Mouse (Mus musculus) heart, embryonic 14.5 days (tissue): Measurements from ENCODE around the gene Birc3. TPM values are rescaled to one million over a fixed set of nuclear protein-coding genes. Genes with fewer than 3 reads are reported as not detected.
"Not testable (repeated sequence)": the region's sequence is repeated elsewhere in the genome, so short reads cannot be mapped to it uniquely, and the experiment has no call there.

Source experiments
- ATAC-seq: fragments of 200-750 bp; cut with Nextera tagmentation; 2 replicates; pipeline ENCODE4 v1.8.0; 2017; ENCODE audit warnings: low read depth, moderate TSS enrichment; ENCODE audit not compliant: insufficient number of reproducible peaks, insufficient read depth, low FRiP score
- H3K27ac ChIP-seq, 2 experiments: fragments of 200-500 bp in 1 of 2; fragments of 300-500 bp in 1 of 2; sonication (generic) in 1 of 2; replicated peaks in 1 of 2; 2 replicates each; pipeline ENCODE4 v1.5.1; 2012 to 2014; ENCODE audit warnings: low read depth in 2 of 2, low read length in 2 of 2, control low read depth in 1 of 2, mild to moderate bottlenecking in 1 of 2, mixed read lengths in 1 of 2; ENCODE audit not compliant: control insufficient read depth in 1 of 2, insufficient read depth in 1 of 2
- H3K27me3 ChIP-seq: fragments of 300-500 bp; sonication (generic); 2 replicates; pipeline ENCODE4 v1.6.1; 2014; ENCODE audit warnings: mild to moderate bottlenecking, low read length, control low read depth; ENCODE audit not compliant: control insufficient read depth, insufficient read depth
- H3K36me3 ChIP-seq: fragments of 300-500 bp; sonication (generic); 2 replicates; pipeline ENCODE4 v1.6.1; 2014; ENCODE audit warnings: mild to moderate bottlenecking, control low read depth, low read length, mixed read lengths; ENCODE audit not compliant: control insufficient read depth, insufficient read depth
- H3K4me1 ChIP-seq, 2 experiments: fragments of 200-500 bp in 1 of 2; fragments of 300-500 bp in 1 of 2; sonication (generic) in 1 of 2; 2 replicates each; pipeline ENCODE4 v1.6.1; 2012 to 2014; ENCODE audit warnings: low read length in 2 of 2, control low read depth in 1 of 2, mixed read lengths in 1 of 2; ENCODE audit not compliant: control insufficient read depth in 2 of 2, insufficient read depth in 2 of 2
- H3K4me2 ChIP-seq: fragments of 300-500 bp; sonication (generic); 2 replicates; pipeline ENCODE4 v1.6.1; 2014; ENCODE audit warnings: mild to moderate bottlenecking, low read length
- H3K4me3 ChIP-seq, 2 experiments: fragments of 200-500 bp in 1 of 2; fragments of 300-500 bp in 1 of 2; sonication (generic) in 1 of 2; 2 replicates each; pipeline ENCODE4 v1.5.1; 2012 to 2014; ENCODE audit warnings: low read length in 2 of 2, mild to moderate bottlenecking in 2 of 2, control low read depth in 1 of 2, low read depth in 1 of 2, moderate library complexity in 1 of 2; ENCODE audit not compliant: control insufficient read depth in 1 of 2, insufficient read depth in 1 of 2
- H3K9ac ChIP-seq: fragments of 300-500 bp; sonication (generic); 2 replicates; pipeline ENCODE4 v1.6.1; 2014; ENCODE audit warnings: mild to moderate bottlenecking, low read length
- H3K9me3 ChIP-seq: fragments of 300-500 bp; sonication (generic); 2 replicates; pipeline ENCODE4 v1.6.1; 2016; ENCODE audit warnings: low read length, control low read depth; ENCODE audit not compliant: control insufficient read depth
- WGBS: fragments of 180-500 bp; shearing (Covaris S2); extraction: QIAGEN DNeasy Blood & Tissue Kit; methylation state at CpG from one replicate; pipeline ENCODE4 v1.1.7; 2014; 5-methylcytosine and 5-hydroxymethylcytosine counted together
- polyA plus RNA-seq: library from polyadenylated mRNA; unstranded; fragments of >200 nt; fragmentation: Nextera tagmentation; extraction: Ambion mirVana; gene quantifications from 2 replicates; pipeline ENCODE4 v1.2.1, GENCODE M21; 2014

The Birc3 gene
- polyA plus RNA-seq, 1 experiment from 2014 or later = 4.3 TPM

DNA sequence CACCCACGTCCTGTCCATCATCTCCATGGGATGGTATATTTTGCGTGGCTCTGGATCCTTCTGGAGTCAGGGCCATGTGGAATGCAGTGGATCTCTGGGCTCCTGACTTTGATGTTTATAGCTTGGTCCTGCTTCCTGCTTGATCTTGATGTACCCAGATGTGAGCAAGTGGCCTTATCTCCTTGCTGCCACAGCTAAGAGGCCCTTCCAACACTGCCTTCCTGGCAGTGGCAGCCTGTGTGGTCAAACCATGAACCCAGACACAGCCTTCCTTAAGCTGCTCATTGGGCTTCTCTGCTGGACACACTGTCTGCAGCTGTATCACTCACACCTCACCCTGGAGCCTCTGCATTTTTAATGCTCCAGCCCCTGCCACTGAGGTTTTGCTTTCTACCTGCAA, 30.3 kb upstream of the Birc3 start:
- Histone ChIP-seq H3K4me3 (no peak overlapping the region), H3K9ac (no peak overlapping the region), H3K27ac (no peak overlapping the region), H3K4me2 (no peak overlapping the region), H3K4me1 (peaks cover 0 to 3% of the 10 kb centered on the region in 2 experiments; a peak in 2 of 4 replicates), H3K27me3 (no peaks in the 10 kb centered on the region), H3K36me3 (no peaks in the 10 kb centered on the region), H3K9me3 (no peaks in the 10 kb centered on the region)
- 75% methylated on average over 2 of the region's 2 CpGs for WGBS
- ATAC-seq = no peak

DNA sequence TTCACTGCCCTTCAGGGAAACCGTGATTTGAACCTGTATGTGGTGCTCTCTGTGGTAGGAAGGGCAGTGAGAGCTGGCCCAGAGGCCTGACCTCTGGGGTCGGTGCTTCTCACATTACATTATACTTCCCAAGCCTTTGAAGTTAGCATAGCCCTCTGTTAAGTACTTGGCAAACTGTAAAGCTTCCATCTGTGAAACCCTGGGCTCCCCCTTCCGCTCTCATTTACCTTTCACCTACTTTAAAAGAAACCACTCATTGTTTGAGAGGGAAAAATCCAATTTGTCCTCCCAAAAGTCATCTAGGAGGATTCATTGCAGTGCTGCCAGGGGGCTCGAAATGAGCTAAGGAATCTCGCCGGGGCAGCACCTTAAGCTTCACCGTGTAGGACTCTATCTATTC, 29.3 kb upstream of the Birc3 start:
- H3K27me3 ChIP-seq = no peaks in the 10 kb centered on the region
- ATAC-seq = no peak
- no peak overlapping the region for H3K4me3 ChIP-seq
- H3K9ac ChIP-seq = no peak overlapping the region
- no peak overlapping the region for H3K27ac ChIP-seq
- WGBS = 51% methylated on average over 7 of the region's 7 CpGs
- peaks cover 0 to 3% of the 10 kb centered on the region in 2 experiments; a peak in 2 of 4 replicates for H3K4me1 ChIP-seq
- no peak overlapping the region for H3K4me2 ChIP-seq
- H3K9me3 ChIP-seq = no peaks in the 10 kb centered on the region
- no peaks in the 10 kb centered on the region for H3K36me3 ChIP-seq

DNA sequence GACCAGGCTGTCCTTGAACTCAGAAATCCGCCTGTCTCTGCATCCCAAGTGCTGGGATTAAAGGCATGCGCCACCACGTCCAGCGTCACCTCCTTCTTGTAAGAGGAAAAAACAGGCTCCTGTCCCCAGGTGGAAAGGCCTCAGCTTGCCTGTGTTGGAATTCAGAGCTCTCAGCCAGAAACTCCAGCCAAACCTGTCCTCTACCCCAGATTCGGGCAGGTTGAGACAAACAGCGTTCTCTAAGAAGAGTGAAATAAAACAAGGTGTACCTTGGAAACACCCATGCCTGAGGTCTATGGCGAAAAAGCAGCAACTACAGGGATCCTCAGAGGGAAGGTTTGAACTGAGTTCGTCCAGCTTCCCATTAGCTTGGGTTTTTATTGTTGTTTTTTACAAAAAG, 28.0 kb upstream of the Birc3 start:
- Histone ChIP-seq H3K4me1 (peaks cover 0 to 3% of the 10 kb centered on the region in 2 experiments; a peak in 2 of 4 replicates), H3K9ac (no peak overlapping the region)
- WGBS = 82% methylated on average over 8 of the region's 8 CpGs

DNA sequence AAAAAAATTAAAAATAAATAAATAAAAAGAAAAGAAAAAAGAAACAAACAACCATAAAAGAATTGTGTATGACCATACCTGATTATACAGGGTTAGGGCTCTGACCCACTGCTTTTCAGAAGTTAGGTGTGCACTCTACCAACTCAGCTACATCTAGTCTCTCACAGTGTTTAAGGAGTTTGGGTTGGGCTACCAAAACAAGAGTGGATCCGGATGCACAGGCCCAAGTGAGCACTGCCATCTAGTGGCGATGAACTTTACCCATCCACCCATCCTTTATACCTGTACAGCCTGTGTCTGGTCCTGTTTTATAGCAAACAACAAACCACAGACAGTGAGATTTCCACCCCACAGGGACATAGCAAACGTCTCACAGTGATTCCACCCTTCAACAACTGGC, 24.5 kb upstream of the Birc3 start:
- 0 out of 2 replicates have a peak, but pooled peaks cover 3% of the 10 kb centered on the region for H3K9me3 ChIP-seq
- ATAC-seq = no peak
- no peaks in the 10 kb centered on the region for H3K27me3 ChIP-seq
- H3K4me1 ChIP-seq = no peaks in the 10 kb centered on the region
- no peaks in the 10 kb centered on the region for H3K36me3 ChIP-seq
- H3K9ac ChIP-seq = no peak overlapping the region
- H3K4me3 ChIP-seq = no peak overlapping the region
- no peak overlapping the region for H3K4me2 ChIP-seq
- WGBS = 4% methylated on average over 3 of the region's 3 CpGs
- no peak overlapping the region for H3K27ac ChIP-seq

More for the DNA sequence above, 28.0 kb upstream of the Birc3 start:
- H3K9me3 ChIP-seq = no peaks in the 10 kb centered on the region
- H3K27ac ChIP-seq = no peak overlapping the region
- H3K4me3 ChIP-seq = no peak overlapping the region
- no peaks in the 10 kb centered on the region for H3K36me3 ChIP-seq
- no peaks in the 10 kb centered on the region for H3K27me3 ChIP-seq
- no peak overlapping the region for H3K4me2 ChIP-seq
- ATAC-seq = no peak

DNA sequence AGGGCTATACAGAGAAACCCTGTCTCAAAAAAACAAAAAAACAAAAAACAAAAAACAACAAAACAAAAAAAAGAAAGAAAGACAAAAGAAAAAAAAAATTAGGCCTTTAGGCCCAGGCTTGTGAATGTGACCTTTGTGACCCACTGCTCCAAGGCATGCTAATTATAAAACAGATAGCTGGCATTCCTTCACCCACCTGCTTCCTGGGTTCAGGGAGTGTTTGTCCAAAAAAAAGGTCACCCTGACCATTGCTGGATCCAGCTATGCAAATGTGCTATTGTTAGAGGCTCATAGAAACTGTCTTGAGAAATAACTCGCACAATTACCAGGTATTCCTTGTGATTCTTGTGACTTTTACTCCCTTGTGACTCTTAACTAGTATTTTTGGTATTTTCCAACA, 18.8 kb upstream of the Birc3 start:
- not testable (repeated sequence) for H3K27ac ChIP-seq, H3K4me1 ChIP-seq, H3K36me3 ChIP-seq, H3K4me2 ChIP-seq, ATAC-seq, H3K27me3 ChIP-seq, H3K9ac ChIP-seq, H3K4me3 ChIP-seq, H3K9me3 ChIP-seq
- 93% methylated on average over 1 of the region's 1 CpGs for WGBS

DNA sequence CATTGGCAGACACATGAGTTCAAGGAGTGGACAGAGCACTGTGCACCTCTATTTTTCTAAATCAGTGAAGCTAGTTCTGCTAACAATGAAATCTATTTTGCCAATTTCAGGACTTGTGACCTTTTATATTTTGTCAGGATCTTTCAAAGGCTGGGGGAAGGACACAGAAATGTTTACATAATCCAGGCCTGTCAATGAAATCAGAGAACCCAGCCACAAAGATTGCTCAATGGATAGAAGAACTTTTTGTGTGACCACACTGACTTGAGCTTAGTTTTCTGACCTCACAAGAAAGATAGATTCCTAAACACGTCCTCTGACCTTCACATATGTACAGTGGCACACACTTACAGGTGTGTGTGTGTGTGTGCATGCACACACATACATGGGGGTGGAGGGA, 18.2 kb upstream of the Birc3 start:
- WGBS = 63% methylated on average over 1 of the region's 1 CpGs
- ATAC-seq = no peak

DNA sequence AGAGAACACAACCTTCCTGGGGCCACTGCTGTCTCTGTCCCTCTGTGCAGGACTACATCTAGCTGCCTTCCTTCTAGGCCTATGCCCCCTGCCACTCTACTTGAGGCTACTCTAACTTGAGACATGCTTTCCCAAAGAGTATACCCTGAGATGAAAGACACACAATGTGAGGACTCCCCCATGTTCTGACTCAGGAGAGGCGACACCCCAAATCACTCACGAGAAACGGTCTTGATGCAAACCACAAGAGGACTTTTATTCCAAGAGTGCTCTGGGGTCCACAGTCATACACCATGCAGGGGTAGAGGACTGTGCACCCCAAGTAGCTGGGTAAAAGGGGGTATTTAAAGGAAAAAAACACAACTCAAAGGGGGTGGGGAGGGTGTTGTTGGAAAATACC, 11.4 kb upstream of the Birc3 start:
- Histone ChIP-seq H3K4me2 (no peak overlapping the region), H3K27me3 (no peaks in the 10 kb centered on the region), H3K9ac (no peak overlapping the region), H3K4me1 (no peaks in the 10 kb centered on the region), H3K9me3 (peaks cover 10% of the 10 kb centered on the region), H3K36me3 (no peaks in the 10 kb centered on the region), H3K4me3 (no peak overlapping the region), H3K27ac (no peak overlapping the region)
- 94% methylated on average over 3 of the region's 3 CpGs for WGBS
- no peak for ATAC-seq

More for the DNA sequence above, 18.2 kb upstream of the Birc3 start:
- no peak overlapping the region for H3K27ac ChIP-seq
- no peak overlapping the region for H3K4me2 ChIP-seq
- H3K4me1 ChIP-seq = no peaks in the 10 kb centered on the region
- no peak overlapping the region for H3K4me3 ChIP-seq
- H3K9ac ChIP-seq = no peak overlapping the region
- H3K27me3 ChIP-seq = no peaks in the 10 kb centered on the region
- H3K9me3 ChIP-seq = peaks cover 3% of the 10 kb centered on the region; the same call in 1 of the 2 replicates
- no peaks in the 10 kb centered on the region for H3K36me3 ChIP-seq

DNA sequence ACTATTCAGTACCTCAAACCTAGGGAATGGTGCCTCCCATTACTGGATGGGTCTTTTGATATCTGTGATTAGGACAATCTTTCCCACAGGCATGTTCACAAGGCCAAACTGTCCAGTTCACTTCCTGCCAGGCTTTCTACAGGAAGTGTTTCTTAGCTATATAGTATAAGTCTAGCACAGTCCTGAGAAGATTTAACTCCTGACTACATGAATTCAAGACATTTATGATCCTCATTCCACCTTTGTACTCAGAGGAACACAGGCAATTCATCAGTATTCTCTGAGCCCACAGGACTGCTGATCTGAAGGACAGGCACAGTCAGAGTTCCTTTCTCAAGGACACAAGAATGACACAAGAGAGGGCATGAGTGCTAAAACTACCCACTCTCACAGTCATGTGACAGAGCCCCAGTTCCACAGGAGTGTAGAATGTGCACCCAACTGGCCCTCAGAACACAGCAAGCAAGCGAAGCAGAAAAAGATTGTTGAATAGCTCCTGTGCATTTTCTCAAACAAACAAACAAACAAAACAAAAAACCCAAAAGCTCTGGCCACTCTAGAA, 9.4 kb upstream of the Birc3 start:
- H3K4me3 ChIP-seq = no peak overlapping the region
- 97% methylated on average over 1 of the region's 1 CpGs for WGBS

More for the DNA sequence above, 9.4 kb upstream of the Birc3 start:
- Histone ChIP-seq H3K4me1 (no peaks in the 10 kb centered on the region), H3K9me3 (peaks cover 10% of the 10 kb centered on the region), H3K27ac (no peak overlapping the region), H3K27me3 (no peaks in the 10 kb centered on the region), H3K9ac (no peak overlapping the region), H3K36me3 (no peaks in the 10 kb centered on the region), H3K4me2 (no peak overlapping the region)
- no peak for ATAC-seq
